ENCODE assay signal across 13 mouse cellular contexts in genomic region chr19:8788521-8788920, GRCm38 (mm10). TPM values are rescaled to one million over a fixed set of nuclear protein-coding genes. Genes with fewer than 3 reads are reported as not detected.
A peak's percentile ranks its signal among the peaks of the same experiment; 100 is the strongest.
DNase-seq lines count a peak whose midpoint lies in the region; ATAC-seq and TF ChIP-seq lines count a peak whose summit lies in the region.
"Had no signal": no experiment of that assay in that cellular context is flagged by ENCODE, and none has a peak within 500 bp of the region (broad histone marks: within the 10 kb centered on the region; RNA-seq: fewer than 3 reads in every experiment).

No protein-coding gene starts in this region.

- H3K27ac ChIP-seq in layer of hippocampus, adult 2 months = peak overlapping the region; percentile 89
- no peak overlapping the region for H3K27ac ChIP-seq in ES-E14 (ENCODE audit: insufficient read depth, low read depth, low read length, poor library complexity, severe bottlenecking)
- peak overlapping the region; percentile 32 for H3K27ac ChIP-seq in cortical plate, adult 2 months (ENCODE audit: insufficient read depth, low read length)
- peak overlapping the region; percentile 58; the same call in 1 of the 2 replicates for H3K27ac ChIP-seq in hindbrain, embryonic 13.5 days
- H3K27ac ChIP-seq: embryonic facial prominence, embryonic 15.5 days; macrophage; stomach, postnatal 0 days had no signal

- TF ChIP-seq CTCF in layer of hippocampus, adult 2 months (conservative IDR thresholded peaks at IDR 0.05) = no peak
- no peak for TF ChIP-seq CTCF in cortical plate, adult 2 months (IDR thresholded peaks at IDR 0.05; ENCODE audit: extremely low read depth, insufficient read depth, low read length)

- no peak for DNase-seq in layer of hippocampus, adult 2 months (ENCODE audit: low spot score in 2 of 2)
- no peak for DNase-seq in layer of hippocampus, adult 18-20 months (ENCODE audit: low spot score in 2 of 2)
- DNase-seq in ES-E14 (ENCODE audit: low read depth, low spot score) = no peak
- DNase-seq in kidney, postnatal 10 days = no peak
- DNase-seq in adrenal gland, adult 2 months = no peak
- DNase-seq in thymus, postnatal 0 days (ENCODE audit: low spot score) = no peak
- DNase-seq: liver; right cerebral cortex, postnatal 4 days had no signal

- H3K9me3 ChIP-seq in ES-E14 (ENCODE audit: control insufficient read depth, insufficient read depth, low read depth, low read length) = no peaks in the 10 kb centered on the region
- no peaks in the 10 kb centered on the region for H3K9me3 ChIP-seq in hindbrain, embryonic 13.5 days
- H3K9me3 ChIP-seq: embryonic facial prominence, embryonic 15.5 days had no signal

- no peak for ATAC-seq in hindbrain, embryonic 13.5 days (ENCODE audit: low FRiP score)

- peaks cover 10% of the 10 kb centered on the region for H3K36me3 ChIP-seq in ES-E14 (ENCODE audit: control insufficient read depth, insufficient read depth, low read length, poor library complexity, severe bottlenecking)
- H3K36me3 ChIP-seq in hindbrain, embryonic 13.5 days = peaks cover 24% of the 10 kb centered on the region

- H3K4me3 ChIP-seq in layer of hippocampus, adult 2 months = no peak overlapping the region
- H3K4me3 ChIP-seq in ES-E14 (ENCODE audit: insufficient read depth in 1 of 2, low read depth in 1 of 2, low read length in 2 of 2, poor library complexity in 1 of 2, severe bottlenecking in 1 of 2) = no peak overlapping the region
- no peak overlapping the region for H3K4me3 ChIP-seq in cortical plate, adult 2 months (ENCODE audit: insufficient read depth, low read length)
- no peak overlapping the region for H3K4me3 ChIP-seq in hindbrain, embryonic 13.5 days
- H3K4me3 ChIP-seq: embryonic facial prominence, embryonic 15.5 days had no signal

- H3K4me1 ChIP-seq in ES-E14 (ENCODE audit: control insufficient read depth in 2 of 2, insufficient read depth in 2 of 2, low read length in 2 of 2, poor library complexity in 1 of 2) = peaks cover 0 to 8% of the 10 kb centered on the region in 2 experiments; a peak in 3 of 4 replicates
- H3K4me1 ChIP-seq in cortical plate, adult 2 months (ENCODE audit: control insufficient read depth, insufficient read depth, low read length) = peaks cover 6% of the 10 kb centered on the region; the same call in 1 of the 2 replicates
- peaks cover 18% of the 10 kb centered on the region for H3K4me1 ChIP-seq in hindbrain, embryonic 13.5 days (replicated peaks)

- H3K9ac ChIP-seq in ES-E14 (ENCODE audit: insufficient read depth, low read depth, low read length, poor library complexity, severe bottlenecking) = no peak overlapping the region
- H3K9ac ChIP-seq in hindbrain, embryonic 13.5 days = peak overlapping the region; percentile 53
- H3K9ac ChIP-seq: embryonic facial prominence, embryonic 15.5 days had no signal

- no peak for TF ChIP-seq POLR2A in cortical plate, adult 2 months (IDR thresholded peaks at IDR 0.05; ENCODE audit: extremely low read depth, insufficient read depth, low read length)

- in situ Hi-C loops in ES-E14 (cut with MboI; ENCODE audit: low sequenced_read_pairs in 2 of 2, unreplicated experiment in 2 of 2) = no loop called here

- no peaks in the 10 kb centered on the region for H3K27me3 ChIP-seq in hindbrain, embryonic 13.5 days
- H3K27me3 ChIP-seq: embryonic facial prominence, embryonic 15.5 days had no signal

- 19% methylated on average over 3 of the region's 3 CpGs for WGBS in hindbrain, embryonic 13.5 days

- H3K4me2 ChIP-seq in hindbrain, embryonic 13.5 days = no peak overlapping the region
- H3K4me2 ChIP-seq: embryonic facial prominence, embryonic 15.5 days had no signal

TF ChIP-seq in ES-E14, 5 proteins besides CTCF, POLR2A, EP300 and RAD21:
- no peak for TF ChIP-seq CHD2 (IDR thresholded peaks at IDR 0.05; ENCODE audit: low read depth, low read length)
- no peak for TF ChIP-seq MAFK (IDR thresholded peaks at IDR 0.05; ENCODE audit: insufficient read depth, low read depth, low read length)
- peak; percentile 95 for TF ChIP-seq ZNF384 (IDR thresholded peaks at IDR 0.05; ENCODE audit: low read depth, low read length)
- TF ChIP-seq HCFC1 (IDR thresholded peaks at IDR 0.05; ENCODE audit: borderline replicate concordance, insufficient read depth, low read length) = no peak
- no peak for TF ChIP-seq ZC3H11A (IDR thresholded peaks at IDR 0.05; ENCODE audit: borderline replicate concordance, low read depth, low read length)

RNA-seq across cellular contexts. Expression of gene Taf6l, which starts 2.3 kb away (rescaled TPM):
- total RNA-seq in layer of hippocampus, adult 2 months (2021) = 10 to 100 TPM; 15.7 to 18.4 TPM
- total RNA-seq in layer of hippocampus, adult 18-20 months (2021) = 10 to 100 TPM; 12.8 to 13.8 TPM
- 28.6 and 29.4 TPM in 2 replicates for total RNA-seq in ES-E14 (2012; rRNA removed)
- 15.1 and 15.5 TPM in 2 replicates for polyA plus RNA-seq in cortical plate, adult 2 months (2012; rRNA removed)
- polyA plus RNA-seq in hindbrain, embryonic 13.5 days (2015; fragmentation: Nextera tagmentation; extraction: Ambion mirVana) = 27.1 and 30.1 TPM in 2 replicates
- total RNA-seq in adrenal gland, adult 2 months (2021) = 10 to 100 TPM; 11.9 to 17.2 TPM
- polyA plus RNA-seq in adrenal gland, adult 2 months (2012; rRNA removed) = 22.4 and 25.1 TPM in 2 replicates
- polyA plus RNA-seq in thymus, postnatal 0 days (2015; fragmentation: Nextera tagmentation; extraction: Ambion mirVana) = 24.1 and 24.7 TPM in 2 replicates

RNA-seq across cellular contexts. Expression of gene Polr2g, which starts 9.9 kb away (rescaled TPM):
- total RNA-seq in layer of hippocampus, adult 2 months (2021) = 100 to 1,000 TPM; 113 to 120 TPM
- total RNA-seq in layer of hippocampus, adult 18-20 months (2021) = 100 to 1,000 TPM; 106 to 111 TPM
- total RNA-seq in ES-E14 (2012; rRNA removed) = 113 and 144 TPM in 2 replicates
- polyA plus RNA-seq in cortical plate, adult 2 months (2012; rRNA removed) = 177 and 184 TPM in 2 replicates
- 153 and 163 TPM in 2 replicates for polyA plus RNA-seq in hindbrain, embryonic 13.5 days (2015; fragmentation: Nextera tagmentation; extraction: Ambion mirVana)
- 100 to 1,000 TPM in 1 of 2 experiments, 10 to 100 TPM in 1; 71.9 to 103 TPM for total RNA-seq in adrenal gland, adult 2 months (2021)
- 24.0 and 25.9 TPM in 2 replicates for polyA plus RNA-seq in adrenal gland, adult 2 months (2012; rRNA removed)
- 233 and 246 TPM in 2 replicates for polyA plus RNA-seq in thymus, postnatal 0 days (2015; fragmentation: Nextera tagmentation; extraction: Ambion mirVana)

RNA-seq across cellular contexts. Expression of gene Zbtb3, which starts 13.8 kb away (rescaled TPM):
- 1 to 10 TPM; 5.8 to 6.5 TPM for total RNA-seq in layer of hippocampus, adult 2 months (2021)
- total RNA-seq in layer of hippocampus, adult 18-20 months (2021) = 1 to 10 TPM; 6.7 to 7.0 TPM
- 3.4 TPM in 2 replicates for total RNA-seq in ES-E14 (2012; rRNA removed)
- 4.0 TPM in 2 replicates for polyA plus RNA-seq in cortical plate, adult 2 months (2012; rRNA removed)
- 8.0 and 8.4 TPM in 2 replicates for polyA plus RNA-seq in hindbrain, embryonic 13.5 days (2015; fragmentation: Nextera tagmentation; extraction: Ambion mirVana)
- 1 to 10 TPM; 2.1 to 3.4 TPM for total RNA-seq in adrenal gland, adult 2 months (2021)
- 1.9 and 2.4 TPM in 2 replicates for polyA plus RNA-seq in adrenal gland, adult 2 months (2012; rRNA removed)
- 2.9 and 3.5 TPM in 2 replicates for polyA plus RNA-seq in thymus, postnatal 0 days (2015; fragmentation: Nextera tagmentation; extraction: Ambion mirVana)

RNA-seq across cellular contexts. Expression of gene Tmem179b, which starts 14.3 kb away (rescaled TPM):
- 1 to 10 TPM; 7.4 to 7.7 TPM for total RNA-seq in layer of hippocampus, adult 2 months (2021)
- total RNA-seq in layer of hippocampus, adult 18-20 months (2021) = 1 to 10 TPM; 8.6 to 9.6 TPM
- total RNA-seq in ES-E14 (2012; rRNA removed) = 45.9 and 51.2 TPM in 2 replicates
- 18.7 and 18.8 TPM in 2 replicates for polyA plus RNA-seq in cortical plate, adult 2 months (2012; rRNA removed)
- 38.1 and 38.6 TPM in 2 replicates for polyA plus RNA-seq in hindbrain, embryonic 13.5 days (2015; fragmentation: Nextera tagmentation; extraction: Ambion mirVana)
- total RNA-seq in adrenal gland, adult 2 months (2021) = 10 to 100 TPM; 60.9 to 62.7 TPM
- 163 and 218 TPM in 2 replicates for polyA plus RNA-seq in adrenal gland, adult 2 months (2012; rRNA removed)
- polyA plus RNA-seq in thymus, postnatal 0 days (2015; fragmentation: Nextera tagmentation; extraction: Ambion mirVana) = 154 and 166 TPM in 2 replicates

RNA-seq across cellular contexts. Expression of gene Tmem223, which starts 17.7 kb away (rescaled TPM):
- total RNA-seq in layer of hippocampus, adult 2 months (2021) = 10 to 100 TPM; 75.4 to 82.7 TPM
- 10 to 100 TPM; 69.1 to 74.4 TPM for total RNA-seq in layer of hippocampus, adult 18-20 months (2021)
- 77.3 and 125 TPM in 2 replicates for total RNA-seq in ES-E14 (2012; rRNA removed)
- 134 and 142 TPM in 2 replicates for polyA plus RNA-seq in cortical plate, adult 2 months (2012; rRNA removed)
- 257 and 258 TPM in 2 replicates for polyA plus RNA-seq in hindbrain, embryonic 13.5 days (2015; fragmentation: Nextera tagmentation; extraction: Ambion mirVana)
- total RNA-seq in adrenal gland, adult 2 months (2021) = 100 to 1,000 TPM; 114 to 134 TPM
- polyA plus RNA-seq in adrenal gland, adult 2 months (2012; rRNA removed) = 352 and 381 TPM in 2 replicates
- 205 and 223 TPM in 2 replicates for polyA plus RNA-seq in thymus, postnatal 0 days (2015; fragmentation: Nextera tagmentation; extraction: Ambion mirVana)
